Mouse (Mus musculus) brain, embryonic 18.5 days (tissue): ENCODE data around the gene Cfap74.

Experiments
- DNase-seq: peaks from one replicate; pipeline ENCODE4 v3.0.0-alpha.2; 2012; ENCODE audit warnings: low read depth, low spot score

Gene Cfap74

DNA sequence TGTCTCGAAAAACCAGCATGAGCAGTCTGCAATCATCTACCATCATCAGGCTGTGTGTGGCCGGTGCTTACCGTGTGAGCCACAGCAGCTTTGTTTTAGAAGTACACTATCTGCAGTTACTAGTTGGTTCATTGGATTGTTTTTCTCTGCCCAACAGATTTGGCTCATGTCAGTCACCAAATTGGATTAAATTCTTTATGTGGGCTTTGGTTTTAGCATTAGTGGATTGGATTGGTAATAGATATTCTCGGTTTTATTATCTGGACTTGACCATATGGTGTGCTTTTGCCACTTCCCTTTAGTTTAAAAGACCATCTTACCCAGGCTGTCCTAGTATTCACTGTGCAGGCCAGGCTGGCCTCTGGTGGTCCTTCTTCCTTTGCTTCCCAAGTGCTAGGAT lies 85.9 kb downstream of the Cfap74 start:
- DNase-seq: no peak

DNA sequence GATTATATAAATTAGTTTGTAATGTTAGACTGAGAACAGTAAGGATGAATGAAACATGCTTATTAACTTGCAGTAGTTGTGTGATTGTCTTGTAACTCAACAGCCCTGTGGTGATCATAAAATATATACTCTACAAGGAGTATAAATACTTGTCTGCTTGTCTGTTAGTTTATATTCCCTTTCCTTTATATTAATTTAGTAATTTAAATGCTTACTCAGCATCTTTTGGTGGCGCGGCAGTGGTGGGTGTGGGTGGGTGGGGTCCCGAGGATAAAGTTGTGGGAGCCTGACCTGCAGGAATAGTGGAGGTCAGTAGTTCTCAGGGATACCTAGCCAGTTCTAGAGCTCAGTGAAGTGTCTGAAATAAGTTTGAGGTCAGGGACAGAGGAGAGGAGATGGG lies 89.0 kb downstream of the Cfap74 start:
- DNase-seq: no peak

DNA sequence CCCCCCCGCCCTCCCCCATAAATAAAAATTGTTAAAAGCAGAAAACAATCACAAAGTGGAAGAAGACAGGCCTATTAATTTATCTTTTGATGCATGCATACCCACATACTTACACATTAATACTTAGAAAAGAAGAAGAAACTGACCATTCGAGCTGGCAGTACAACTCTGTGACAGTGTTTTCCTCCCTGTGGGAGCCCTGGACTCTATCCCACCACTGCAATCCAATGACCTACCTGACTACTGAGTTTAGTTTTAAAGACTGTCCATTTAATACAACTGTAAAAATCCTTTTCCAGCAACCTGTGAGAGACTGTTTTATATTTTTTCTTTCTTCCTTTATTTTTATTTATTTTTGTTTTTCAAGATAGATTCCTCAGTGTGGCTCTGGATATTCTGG lies 92.1 kb downstream of the Cfap74 start:
- DNase-seq: no peak

DNA sequence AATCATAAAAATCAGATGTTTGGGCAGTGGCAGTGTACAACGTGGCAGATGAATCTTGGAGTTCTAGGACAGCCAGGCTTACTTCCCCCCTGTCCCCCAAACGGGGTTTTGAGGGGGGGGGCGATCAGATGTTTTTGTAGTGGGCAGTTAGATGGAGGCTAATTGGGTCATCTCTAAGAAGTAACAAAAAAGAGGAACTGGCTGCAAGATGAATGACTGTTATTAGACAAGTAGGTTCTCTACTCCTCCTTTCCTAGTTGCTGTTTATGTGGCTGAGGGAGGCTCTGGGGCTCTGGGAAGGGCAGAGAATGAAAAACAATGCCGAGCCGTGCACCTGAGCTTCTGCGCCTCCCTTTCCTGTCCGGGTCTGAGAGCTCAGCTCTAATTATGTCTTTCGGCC lies 96.1 kb downstream of the Cfap74 start:
- DNase-seq: no peak

DNA sequence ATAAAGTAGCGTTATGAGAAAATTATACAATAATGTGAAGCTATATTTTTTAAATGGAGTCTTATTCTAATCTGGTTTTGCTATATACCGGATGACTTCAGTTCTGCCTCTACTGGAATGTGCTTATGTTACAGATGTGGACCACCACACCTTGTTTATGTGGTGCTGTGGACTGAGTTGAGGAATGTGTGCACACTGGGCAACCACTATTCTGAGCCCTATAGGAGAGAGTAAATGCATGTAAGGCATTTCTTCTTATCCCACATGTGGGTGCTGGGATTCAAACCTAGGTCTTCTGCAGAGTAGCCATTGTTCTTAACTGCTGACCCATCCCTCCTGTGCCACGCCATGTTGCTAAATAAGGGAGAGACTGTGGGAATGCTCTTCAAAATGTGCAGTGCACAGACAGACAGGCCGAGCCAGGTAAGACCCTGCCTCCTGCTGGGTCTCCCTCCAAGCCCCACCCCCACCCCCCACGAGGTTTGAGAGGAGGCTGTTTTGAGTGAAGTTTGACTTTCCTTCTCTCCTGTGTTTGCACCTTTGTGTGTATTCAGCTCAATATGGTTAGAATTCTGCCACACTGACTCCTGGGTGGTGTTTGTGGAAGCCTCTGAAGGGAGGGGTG lies 96.8 kb downstream of the Cfap74 start:
- DNase-seq: no peak

DNA sequence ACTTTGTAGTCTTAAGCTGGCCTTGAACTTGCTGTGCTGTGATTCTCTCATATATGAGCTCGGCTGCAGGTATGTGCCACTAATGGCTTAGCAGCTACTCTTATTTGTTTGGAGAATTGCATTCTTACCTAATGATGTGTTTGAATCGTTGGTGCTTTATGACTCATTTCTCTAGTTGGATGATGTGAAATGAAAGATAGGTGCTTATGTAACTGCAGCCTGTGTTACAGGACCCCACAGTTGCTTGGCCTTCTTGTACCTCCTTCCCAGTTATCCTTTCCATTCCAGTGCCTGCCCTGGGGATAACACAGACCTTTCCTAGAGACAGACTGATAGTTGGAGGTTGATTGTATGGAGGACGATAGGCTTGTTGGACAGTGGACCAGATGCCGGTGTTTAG lies 99.6 kb downstream of the Cfap74 start:
- DNase-seq: no peak

DNA sequence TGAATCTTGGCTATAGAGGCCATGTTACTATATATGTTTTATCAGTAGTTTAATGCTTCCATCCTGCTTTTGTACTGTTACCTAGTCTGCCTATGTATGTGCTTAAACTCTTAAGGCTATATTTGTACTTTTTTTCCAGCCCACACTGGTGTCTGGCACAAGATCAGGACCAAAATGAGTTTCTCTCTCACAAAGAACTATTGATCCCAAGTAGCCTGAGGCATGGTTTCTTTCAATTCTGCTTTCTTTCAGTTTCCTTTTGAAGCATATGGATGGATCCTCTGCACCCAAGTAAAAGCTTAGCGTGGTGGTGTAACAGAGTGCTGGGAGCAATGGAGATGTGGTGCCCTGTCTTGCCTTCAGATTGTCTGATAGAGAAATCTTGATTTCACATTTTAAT lies 102.0 kb downstream of the Cfap74 start:
- no peak for DNase-seq

DNA sequence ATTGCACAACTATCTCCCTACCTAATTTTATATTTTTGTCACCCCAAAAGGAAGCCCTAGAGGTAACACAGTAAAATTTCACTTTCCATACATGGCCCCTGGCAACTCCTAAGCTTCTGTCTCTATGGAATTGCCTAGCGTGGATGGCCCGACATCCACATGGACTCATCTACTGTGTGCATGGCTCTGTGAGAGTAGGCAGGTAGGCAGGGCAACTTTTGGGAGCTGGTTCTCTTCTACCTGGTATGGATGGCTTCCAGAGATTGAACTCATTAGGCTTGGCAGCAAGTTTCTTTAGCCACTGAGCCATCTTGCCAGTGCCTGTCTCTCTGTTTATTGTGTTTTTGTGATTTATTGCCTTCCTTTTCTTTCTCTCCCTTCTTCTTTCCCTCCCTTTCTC lies 105.8 kb downstream of the Cfap74 start:
- no peak for DNase-seq
